Mouse (Mus musculus) forebrain, embryonic 12.5 days (tissue): ENCODE data around the gene Bsph2. TPM values are rescaled to one million over a fixed set of nuclear protein-coding genes. Genes with fewer than 3 reads are reported as not detected.

Experiments used
- ATAC-seq: fragments of 200-750 bp; cut with Nextera tagmentation; 2 replicates; pipeline ENCODE4 v1.8.0; 2017; ENCODE audit warnings: moderate TSS enrichment; ENCODE audit not compliant: low FRiP score
- H3K27ac ChIP-seq: fragments of 300-500 bp; sonication (generic); 2 replicates; pipeline ENCODE4 v1.5.1; 2016; ENCODE audit warnings: mild to moderate bottlenecking
- H3K27me3 ChIP-seq: fragments of 300-500 bp; sonication (generic); 2 replicates; pipeline ENCODE4 v1.6.1; 2016; ENCODE audit warnings: mild to moderate bottlenecking
- H3K36me3 ChIP-seq: fragments of 300-500 bp; sonication (generic); replicated peaks from 2 replicates; pipeline ENCODE4 v1.6.1; 2016; ENCODE audit warnings: mild to moderate bottlenecking
- H3K4me1 ChIP-seq: fragments of 300-500 bp; sonication (generic); 2 replicates; pipeline ENCODE4 v1.6.1; 2016
- H3K4me2 ChIP-seq: fragments of 300-500 bp; sonication (generic); 2 replicates; pipeline ENCODE4 v1.6.1; 2016; ENCODE audit warnings: mild to moderate bottlenecking, moderate library complexity
- H3K4me3 ChIP-seq: fragments of 300-500 bp; sonication (generic); replicated peaks from 2 replicates; pipeline ENCODE4 v1.5.1; 2016; ENCODE audit warnings: mild to moderate bottlenecking
- H3K9ac ChIP-seq: fragments of 300-500 bp; sonication (generic); 2 replicates; pipeline ENCODE4 v1.6.1; 2016; ENCODE audit warnings: mild to moderate bottlenecking
- H3K9me3 ChIP-seq: fragments of 300-500 bp; sonication (generic); 2 replicates; pipeline ENCODE4 v1.6.1; 2016
- WGBS: fragments of 180-500 bp; shearing (Covaris S2); methylation state at CpG from one replicate; pipeline ENCODE4 v1.1.7; 2016; 5-methylcytosine and 5-hydroxymethylcytosine counted together
- polyA plus RNA-seq: library from polyadenylated mRNA; unstranded; fragments of >200 nt; fragmentation: Nextera tagmentation; extraction: Ambion mirVana; gene quantifications from 2 replicates; pipeline ENCODE4 v1.2.1, GENCODE M21; 2016

Bsph2 gene
- polyA plus RNA-seq, result not detected in 2 replicates

- Histone ChIP-seq H3K4me2 (no peak within 1 kb of the TSS), H3K4me3 (no peak within 1 kb of the TSS), H3K9me3 (peaks cover 27% of the 10 kb centered on the region), H3K36me3 (no peaks in the 10 kb centered on the region), H3K4me1 (no peaks in the 10 kb centered on the region), H3K9ac (no peak within 1 kb of the TSS), H3K27me3 (no peaks in the 10 kb centered on the region), H3K27ac (no peak within 1 kb of the TSS)
- no peak for ATAC-seq
These were observed at the start of gene Bsph2 for GRCm38 (mm10) chr7:13570967-13571366. Gene Bsph2 (minus strand): TSS chr7:13571067.

GRCm38 (mm10) chr7:13511539-13511938, 59.3 kb downstream of the Bsph2 start:
- Histone ChIP-seq H3K9me3 (0 out of 2 replicates have a peak, but pooled peaks cover 20% of the 10 kb centered on the region), H3K27ac (no peak overlapping the region), H3K9ac (no peak overlapping the region), H3K4me3 (no peak overlapping the region), H3K4me2 (no peak overlapping the region), H3K36me3 (no peaks in the 10 kb centered on the region), H3K27me3 (no peaks in the 10 kb centered on the region), H3K4me1 (no peaks in the 10 kb centered on the region)
- 76% methylated on average over 1 of the region's 1 CpGs for WGBS
- no peak for ATAC-seq

Other genes starting within 250 kb of the Bsph2 start
- 1.7 and 1.9 TPM in 2 replicates for gene Pla2g4c, start 246.4 kb downstream of the Bsph2 start, polyA plus RNA-seq
- gene Cabp5, start 172.9 kb downstream of the Bsph2 start, polyA plus RNA-seq, result 0.14 TPM in 1 of 2 replicates, not detected in the other
- gene Bsph1, start 120.2 kb downstream of the Bsph2 start, polyA plus RNA-seq, result not detected in 2 replicates
- gene Sult2a5, start 52.9 kb upstream of the Bsph2 start, polyA plus RNA-seq, result not detected in 2 replicates
- gene Sult2a2, start 162.4 kb upstream of the Bsph2 start, polyA plus RNA-seq, result not detected in 2 replicates